Mouse (Mus musculus) hindbrain, embryonic 10.5 days (tissue): ENCODE data around the gene Dppa2. TPM values are rescaled to one million over a fixed set of nuclear protein-coding genes. Genes with fewer than 3 reads are reported as not detected.

Experiments used
- DNase-seq: peaks from one replicate; pipeline ENCODE4 v3.0.0-alpha.2; 2017; ENCODE audit warnings: low spot score
- H3K27ac ChIP-seq: fragments of 300-500 bp; sonication (generic); 2 replicates; pipeline ENCODE4 v1.5.1; 2016; ENCODE audit warnings: mild to moderate bottlenecking, moderate library complexity
- H3K27me3 ChIP-seq: fragments of 300-500 bp; sonication (generic); 2 replicates; pipeline ENCODE4 v1.6.1; 2016; ENCODE audit warnings: mild to moderate bottlenecking; ENCODE audit not compliant: poor library complexity, insufficient read depth, severe bottlenecking
- H3K36me3 ChIP-seq: fragments of 300-500 bp; sonication (generic); 2 replicates; pipeline ENCODE4 v1.6.1; 2016; ENCODE audit warnings: mild to moderate bottlenecking, moderate library complexity
- H3K4me1 ChIP-seq: fragments of 300-500 bp; sonication (generic); replicated peaks from 2 replicates; pipeline ENCODE4 v1.6.1; 2016; ENCODE audit warnings: mild to moderate bottlenecking
- H3K4me3 ChIP-seq: fragments of 300-500 bp; sonication (generic); 2 replicates; pipeline ENCODE4 v1.5.1; 2016; ENCODE audit warnings: mild to moderate bottlenecking, moderate library complexity
- H3K9me3 ChIP-seq: fragments of 300-500 bp; sonication (generic); 2 replicates; pipeline ENCODE4 v1.6.1; 2016; ENCODE audit warnings: mild to moderate bottlenecking, moderate library complexity
- WGBS: fragments of 180-500 bp; shearing (Covaris S2); methylation state at CpG from one replicate; pipeline ENCODE4 v1.1.7; 2016; 5-methylcytosine and 5-hydroxymethylcytosine counted together
- polyA plus RNA-seq: library from polyadenylated mRNA; unstranded; fragments of >200 nt; fragmentation: Nextera tagmentation; extraction: Ambion mirVana; gene quantifications from 2 replicates; pipeline ENCODE4 v1.2.1, GENCODE M21; 2016

Gene Dppa2
- polyA plus RNA-seq, 1 experiment from 2014 or later = not detected

DNA sequence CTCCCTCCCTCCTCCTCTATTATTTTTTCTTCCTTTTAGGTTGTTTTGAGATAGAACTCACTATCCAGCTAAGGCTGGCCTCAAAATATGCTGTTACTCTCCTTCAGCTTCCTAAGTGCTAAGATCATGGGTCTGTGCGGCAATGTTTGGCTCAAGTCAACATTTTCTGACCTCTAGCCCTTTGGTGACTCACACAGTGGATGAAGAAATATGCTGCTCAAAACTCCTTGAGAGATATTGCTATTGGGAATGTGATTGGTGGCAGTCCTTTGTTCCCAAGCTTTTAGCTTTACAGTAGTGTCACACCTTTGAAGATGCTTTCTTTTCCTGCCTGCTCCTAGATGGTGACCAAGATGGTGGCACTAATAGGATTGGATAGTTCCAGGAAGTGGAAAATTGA, 52.7 kb downstream of the Dppa2 start:
- no peaks in the 10 kb centered on the region for H3K4me1 ChIP-seq
- H3K36me3 ChIP-seq = no peaks in the 10 kb centered on the region
- H3K27ac ChIP-seq = no peak overlapping the region
- WGBS = 89% methylated on average over 1 of the region's 1 CpGs
- no peak overlapping the region for H3K4me3 ChIP-seq
- no peaks in the 10 kb centered on the region for H3K9me3 ChIP-seq
- no peaks in the 10 kb centered on the region for H3K27me3 ChIP-seq
- no peak for DNase-seq

DNA sequence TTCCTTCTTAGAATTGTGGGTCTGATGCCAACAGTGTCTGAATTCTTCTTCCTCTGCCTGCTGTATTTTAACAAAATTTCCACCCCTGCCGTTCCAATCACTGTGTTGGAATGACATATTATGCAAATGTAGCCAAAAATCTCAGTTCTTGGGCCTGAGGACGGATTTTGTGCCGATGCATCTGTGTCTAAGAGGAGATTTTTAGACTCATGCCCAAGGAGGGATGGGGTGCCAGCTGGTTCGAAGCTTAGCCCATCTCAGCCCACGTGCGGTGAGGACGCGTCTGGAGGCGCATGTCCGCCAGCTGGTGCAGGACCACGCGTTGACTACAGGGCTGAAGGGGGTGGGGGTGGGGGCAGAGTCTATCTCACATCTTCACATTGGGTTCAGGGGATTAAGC, 57.2 kb downstream of the Dppa2 start:
- H3K9me3 ChIP-seq = no peaks in the 10 kb centered on the region
- H3K4me3 ChIP-seq = no peak overlapping the region
- no peaks in the 10 kb centered on the region for H3K4me1 ChIP-seq
- no peak for DNase-seq
- no peak overlapping the region for H3K27ac ChIP-seq
- H3K27me3 ChIP-seq = no peaks in the 10 kb centered on the region
- H3K36me3 ChIP-seq = no peaks in the 10 kb centered on the region
- WGBS = 93% methylated on average over 12 of the region's 12 CpGs

DNA sequence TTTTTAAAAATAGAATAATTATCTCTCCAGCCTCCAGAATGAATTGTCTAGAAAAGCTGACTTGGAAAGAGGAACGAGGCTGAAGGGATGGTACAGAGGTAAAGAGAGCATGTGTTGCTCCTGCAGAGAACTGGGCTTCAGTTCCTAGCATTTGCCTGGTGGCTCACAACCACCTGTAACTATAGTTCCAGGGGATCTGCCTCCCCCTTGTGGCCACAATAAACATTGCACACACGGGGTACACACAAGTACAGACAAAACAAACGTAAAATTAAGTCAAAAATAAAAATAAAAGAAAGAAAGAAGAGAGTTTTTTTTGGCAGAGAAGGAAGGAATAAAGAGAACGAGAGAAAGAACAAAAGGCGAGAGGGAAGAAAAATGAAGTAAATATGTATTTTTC, 63.1 kb downstream of the Dppa2 start:
- Histone ChIP-seq H3K36me3 (no peaks in the 10 kb centered on the region), H3K4me1 (no peaks in the 10 kb centered on the region), H3K27ac (no peak overlapping the region), H3K9me3 (no peaks in the 10 kb centered on the region), H3K27me3 (no peaks in the 10 kb centered on the region), H3K4me3 (no peak overlapping the region)
- WGBS = 86% methylated on average over 5 of the region's 5 CpGs
- DNase-seq = no peak

DNA sequence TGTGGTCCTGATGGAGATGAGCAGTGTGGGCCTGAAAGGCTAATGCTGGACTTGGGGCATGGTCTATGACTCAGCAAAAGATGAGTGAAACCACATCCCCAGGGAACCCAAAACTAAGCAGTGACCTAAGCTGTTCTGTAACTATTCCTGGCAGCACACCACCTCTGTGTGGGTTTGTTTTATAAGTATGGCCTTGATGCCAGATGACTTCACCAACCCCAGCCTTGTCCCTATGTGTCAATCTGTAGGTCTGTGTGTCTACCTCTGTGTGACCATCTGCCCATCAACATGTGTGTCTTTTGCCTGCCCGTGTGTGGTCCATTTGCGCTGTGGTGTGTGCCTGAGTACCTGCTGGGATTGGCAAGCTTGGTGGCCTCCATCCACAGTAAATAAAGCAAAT, 64.4 kb downstream of the Dppa2 start:
- H3K36me3 ChIP-seq = no peaks in the 10 kb centered on the region
- no peaks in the 10 kb centered on the region for H3K27me3 ChIP-seq
- DNase-seq = no peak
- 93% methylated on average over 2 of the region's 2 CpGs for WGBS
- H3K9me3 ChIP-seq = no peaks in the 10 kb centered on the region
- H3K4me3 ChIP-seq = no peak overlapping the region
- H3K4me1 ChIP-seq = no peaks in the 10 kb centered on the region
- no peak overlapping the region for H3K27ac ChIP-seq

Other genes starting within 250 kb of the Dppa2 start
- 0.12 TPM in 1 of 2 replicates, not detected in the other for gene Dppa4, start 20.2 kb upstream of the Dppa2 start, polyA plus RNA-seq
- gene Gm5485, start 108.5 kb downstream of the Dppa2 start, polyA plus RNA-seq = not detected in 2 replicates
- not detected in 2 replicates for gene Morc1, start 127.3 kb downstream of the Dppa2 start, polyA plus RNA-seq